Comparison of ENCODE assay signal across 21 mouse cellular contexts in genomic region chr6:136820381-136820780, GRCm38 (mm10). TPM values are rescaled to one million over a fixed set of nuclear protein-coding genes. Genes with fewer than 3 reads are reported as not detected.
DNase-seq lines count a peak whose midpoint lies in the region; ATAC-seq and TF ChIP-seq lines count a peak whose summit lies in the region.
"Had no signal": no experiment of that assay in that cellular context is flagged by ENCODE, and none has a peak within 500 bp of the region (broad histone marks: within the 10 kb centered on the region; RNA-seq: fewer than 3 reads in every experiment).

No protein-coding gene starts in this region.

- H3K27me3 ChIP-seq in heart, postnatal 0 days (ENCODE audit: control insufficient read depth, insufficient read depth, low read length): no peaks in the 10 kb centered on the region
- H3K27me3 ChIP-seq in liver, embryonic 14.5 days (ENCODE audit: control insufficient read depth, insufficient read depth, low read length): no peaks in the 10 kb centered on the region
- H3K27me3 ChIP-seq: embryonic facial prominence, embryonic 13.5 days; forebrain, embryonic 13.5 days had no signal

- no peak overlapping the region for H3K4me3 ChIP-seq in heart, postnatal 0 days (ENCODE audit: low read depth, low read length)
- no peak overlapping the region for H3K4me3 ChIP-seq in liver, embryonic 14.5 days (ENCODE audit: insufficient read depth in 1 of 2, low read depth in 2 of 2, low read length in 2 of 2)
- H3K4me3 ChIP-seq: embryonic facial prominence, embryonic 13.5 days; forebrain, embryonic 13.5 days; heart, embryonic 10.5 days had no signal

- peaks cover 93% of the 10 kb centered on the region for H3K36me3 ChIP-seq in heart, postnatal 0 days (replicated peaks; ENCODE audit: control insufficient read depth, insufficient read depth, low read length)
- H3K36me3 ChIP-seq in liver, embryonic 14.5 days (replicated peaks; ENCODE audit: control insufficient read depth, insufficient read depth, low read depth): peaks cover 94% of the 10 kb centered on the region

- intact Hi-C loops in heart, postnatal 25 days (cut with DNase I): no loop called here

- DNase-seq in heart, postnatal 0 days (ENCODE audit: low spot score): peak; percentile 19
- no peak for DNase-seq in heart, postnatal 25 days (ENCODE audit: low spot score)
- no peak for DNase-seq in liver, embryonic 14.5 days (ENCODE audit: low read depth in 3 of 3, low spot score in 3 of 3)
- DNase-seq in liver: no peak
- DNase-seq in cerebellum, postnatal 36 days: no peak
- DNase-seq: adrenal gland, adult 8-10 months; adrenal gland, postnatal 36 days; cerebellum, adult 2 months; cerebellum, postnatal 10 days; embryo, embryonic 11 days; forebrain, postnatal 0 days; gastrocnemius, postnatal 14 days; heart, postnatal 36 days had no signal

- no peak for TF ChIP-seq CTCF in heart, postnatal 0 days (IDR thresholded peaks at IDR 0.05; ENCODE audit: low read depth)
- TF ChIP-seq CTCF in liver, embryonic 14.5 days (IDR thresholded peaks at IDR 0.05; ENCODE audit: low read depth): no peak

- TF ChIP-seq EP300 in heart, postnatal 0 days (IDR thresholded peaks at IDR 0.05; ENCODE audit: low read depth): no peak
- TF ChIP-seq EP300 in liver, embryonic 14.5 days (IDR thresholded peaks at IDR 0.05; ENCODE audit: low read depth): no peak

- H3K9me3 ChIP-seq in heart, postnatal 0 days (replicated peaks; ENCODE audit: control insufficient read depth, low read length): no peaks in the 10 kb centered on the region
- H3K9me3 ChIP-seq in liver, embryonic 14.5 days (ENCODE audit: control insufficient read depth, low read length): no peaks in the 10 kb centered on the region
- H3K9me3 ChIP-seq: embryonic facial prominence, embryonic 13.5 days; forebrain, embryonic 13.5 days; heart, embryonic 10.5 days had no signal

- H3K27ac ChIP-seq in heart, postnatal 0 days (ENCODE audit: low read depth): no peak overlapping the region
- no peak overlapping the region for H3K27ac ChIP-seq in liver, embryonic 14.5 days
- H3K27ac ChIP-seq: embryonic facial prominence, embryonic 13.5 days; forebrain, embryonic 13.5 days; heart, embryonic 10.5 days had no signal

- 72% methylated on average over 21 of the region's 21 CpGs for WGBS in heart, postnatal 0 days
- WGBS in liver, embryonic 14.5 days (ENCODE audit: insufficient replicate concordance): 94% methylated on average over 21 of the region's 21 CpGs

- H3K4me2 ChIP-seq in heart, postnatal 0 days (ENCODE audit: low read depth, low read length): no peak overlapping the region
- H3K4me2 ChIP-seq in liver, embryonic 14.5 days (ENCODE audit: low read depth): no peak overlapping the region
- H3K4me2 ChIP-seq: embryonic facial prominence, embryonic 13.5 days; forebrain, embryonic 13.5 days had no signal

- peak; percentile 43; the same call in 1 of the 2 replicates for ATAC-seq in heart, postnatal 0 days (ENCODE audit: insufficient read depth, low read depth)
- 0 out of 2 replicates have a peak, but pooled peaks have one; percentile 16 for ATAC-seq in liver, embryonic 14.5 days (ENCODE audit: insufficient read depth)
- ATAC-seq in megakaryocyte progenitor cell, adult 5-6 weeks (replicated peaks; ENCODE audit: poor library complexity): 0 out of 2 replicates have a peak, but pooled peaks have one; percentile 20
- ATAC-seq: forebrain, embryonic 13.5 days; forebrain, postnatal 0 days; intestine, embryonic 16.5 days had no signal

- no peaks in the 10 kb centered on the region for H3K4me1 ChIP-seq in heart, postnatal 0 days (ENCODE audit: control insufficient read depth, insufficient read depth)
- H3K4me1 ChIP-seq in liver, embryonic 14.5 days (replicated peaks; ENCODE audit: control insufficient read depth in 2 of 2, insufficient read depth in 2 of 2, low read length in 1 of 2): no peaks in the 10 kb centered on the region
- H3K4me1 ChIP-seq: embryonic facial prominence, embryonic 13.5 days; forebrain, embryonic 13.5 days had no signal

- H3K9ac ChIP-seq in heart, postnatal 0 days (replicated peaks; ENCODE audit: low read depth, low read length): no peak overlapping the region
- H3K9ac ChIP-seq in liver, embryonic 14.5 days (replicated peaks): no peak overlapping the region
- H3K9ac ChIP-seq: embryonic facial prominence, embryonic 13.5 days; forebrain, embryonic 13.5 days; forebrain, postnatal 0 days had no signal

RNA-seq across cellular contexts. Expression of gene BC049715, which starts 7.0 kb away (rescaled TPM):
- 0.04 and 0.43 TPM in 2 replicates for total RNA-seq in heart, postnatal 0 days (2014; rRNA removed; ENCODE audit: low replicate concordance)
- polyA plus RNA-seq in heart, postnatal 0 days (2015; fragmentation: Nextera tagmentation; extraction: Ambion mirVana): 1.4 and 2.5 TPM in 2 replicates
- 1 to 10 TPM in 1 of 2 experiments, under 1 TPM in 1; 0.62 to 2.0 TPM for total RNA-seq in heart, postnatal 25 days (2021)
- polyA plus RNA-seq in liver, embryonic 14.5 days (2012; rRNA removed): 0.13 and 0.73 TPM in 2 replicates
- polyA plus RNA-seq in liver, embryonic 14.5 days (2014; fragmentation: Nextera tagmentation; extraction: Ambion mirVana): 0.57 and 0.71 TPM in 2 replicates
- 1.2 and 2.2 TPM in 2 replicates for total RNA-seq in megakaryocyte progenitor cell, adult 5-6 weeks (2015)
- total RNA-seq in megakaryocyte progenitor cell, adult 5-6 weeks (2017): 3.5 and 8.7 TPM in 2 replicates

RNA-seq across cellular contexts. Expression of gene Wbp11, which starts 7.7 kb away (rescaled TPM):
- total RNA-seq in heart, postnatal 0 days (2014; rRNA removed; ENCODE audit: low replicate concordance): 28.2 and 37.7 TPM in 2 replicates
- 51.1 and 52.7 TPM in 2 replicates for polyA plus RNA-seq in heart, postnatal 0 days (2015; fragmentation: Nextera tagmentation; extraction: Ambion mirVana)
- total RNA-seq in heart, postnatal 25 days (2021): 10 to 100 TPM; 57.0 to 63.3 TPM
- 27.1 and 37.6 TPM in 2 replicates for polyA plus RNA-seq in liver, embryonic 14.5 days (2012; rRNA removed)
- polyA plus RNA-seq in liver, embryonic 14.5 days (2014; fragmentation: Nextera tagmentation; extraction: Ambion mirVana): 51.3 and 59.3 TPM in 2 replicates
- 112 and 118 TPM in 2 replicates for total RNA-seq in megakaryocyte progenitor cell, adult 5-6 weeks (2015)
- total RNA-seq in megakaryocyte progenitor cell, adult 5-6 weeks (2017): 40.9 and 47.7 TPM in 2 replicates

RNA-seq across cellular contexts. Expression of gene H2afj, which starts 12.3 kb away (rescaled TPM):
- total RNA-seq in heart, postnatal 0 days (2014; rRNA removed; ENCODE audit: low replicate concordance): 13.1 and 19.3 TPM in 2 replicates
- polyA plus RNA-seq in heart, postnatal 0 days (2015; fragmentation: Nextera tagmentation; extraction: Ambion mirVana): 88.8 and 88.9 TPM in 2 replicates
- 10 to 100 TPM; 28.3 to 33.9 TPM for total RNA-seq in heart, postnatal 25 days (2021)
- 62.4 and 112 TPM in 2 replicates for polyA plus RNA-seq in liver, embryonic 14.5 days (2012; rRNA removed)
- 130 and 133 TPM in 2 replicates for polyA plus RNA-seq in liver, embryonic 14.5 days (2014; fragmentation: Nextera tagmentation; extraction: Ambion mirVana)
- 46.1 and 54.3 TPM in 2 replicates for total RNA-seq in megakaryocyte progenitor cell, adult 5-6 weeks (2015)
- 69.3 and 79.7 TPM in 2 replicates for total RNA-seq in megakaryocyte progenitor cell, adult 5-6 weeks (2017)

RNA-seq across cellular contexts. Expression of gene Smco3, which starts 14.9 kb away (rescaled TPM):
- not detected in 2 replicates for total RNA-seq in heart, postnatal 0 days (2014; rRNA removed; ENCODE audit: low replicate concordance)
- not detected in 2 replicates for polyA plus RNA-seq in heart, postnatal 0 days (2015; fragmentation: Nextera tagmentation; extraction: Ambion mirVana)
- not detected for total RNA-seq in heart, postnatal 25 days (2021)
- 0.11 and 0.18 TPM in 2 replicates for polyA plus RNA-seq in liver, embryonic 14.5 days (2012; rRNA removed)
- polyA plus RNA-seq in liver, embryonic 14.5 days (2014; fragmentation: Nextera tagmentation; extraction: Ambion mirVana): 0.15 TPM in 1 of 2 replicates, not detected in the other
- total RNA-seq in megakaryocyte progenitor cell, adult 5-6 weeks (2015): 0.07 TPM in 1 of 2 replicates, not detected in the other
- total RNA-seq in megakaryocyte progenitor cell, adult 5-6 weeks (2017): 0.33 and 1.2 TPM in 2 replicates
- total RNA-seq: ES-E14; heart, postnatal 36 days had no signal
- polyA plus RNA-seq: forebrain, embryonic 13.5 days; heart, embryonic 10.5 days; heart, embryonic 14.5 days; hindbrain, embryonic 11.5 days had no signal

RNA-seq across cellular contexts. Expression of gene Hist4h4, which starts 16.2 kb away (rescaled TPM):
- 88.7 and 119 TPM in 2 replicates for total RNA-seq in heart, postnatal 0 days (2014; rRNA removed; ENCODE audit: low replicate concordance)
- polyA plus RNA-seq in heart, postnatal 0 days (2015; fragmentation: Nextera tagmentation; extraction: Ambion mirVana): 0.34 and 0.37 TPM in 2 replicates
- total RNA-seq in heart, postnatal 25 days (2021): 10 to 100 TPM in 1 of 2 experiments, 1 to 10 TPM in 1; 8.3 to 11.5 TPM
- 2.4 and 3.2 TPM in 2 replicates for polyA plus RNA-seq in liver, embryonic 14.5 days (2012; rRNA removed)
- polyA plus RNA-seq in liver, embryonic 14.5 days (2014; fragmentation: Nextera tagmentation; extraction: Ambion mirVana): 1.6 and 1.8 TPM in 2 replicates
- 16.6 and 20.5 TPM in 2 replicates for total RNA-seq in megakaryocyte progenitor cell, adult 5-6 weeks (2015)
- 38.8 and 46.4 TPM in 2 replicates for total RNA-seq in megakaryocyte progenitor cell, adult 5-6 weeks (2017)
